Mouse (Mus musculus): ENCODE data around the gene Naip2. TPM values are rescaled to one million over a fixed set of nuclear protein-coding genes. Genes with fewer than 3 reads are reported as not detected.
"Not testable (repeated sequence)": the region's sequence is repeated elsewhere in the genome, so short reads cannot be mapped to it uniquely, and the experiment has no call there.

Gene Naip2
- polyA plus RNA-seq, 1 experiment: 1.5 TPM

DNA sequence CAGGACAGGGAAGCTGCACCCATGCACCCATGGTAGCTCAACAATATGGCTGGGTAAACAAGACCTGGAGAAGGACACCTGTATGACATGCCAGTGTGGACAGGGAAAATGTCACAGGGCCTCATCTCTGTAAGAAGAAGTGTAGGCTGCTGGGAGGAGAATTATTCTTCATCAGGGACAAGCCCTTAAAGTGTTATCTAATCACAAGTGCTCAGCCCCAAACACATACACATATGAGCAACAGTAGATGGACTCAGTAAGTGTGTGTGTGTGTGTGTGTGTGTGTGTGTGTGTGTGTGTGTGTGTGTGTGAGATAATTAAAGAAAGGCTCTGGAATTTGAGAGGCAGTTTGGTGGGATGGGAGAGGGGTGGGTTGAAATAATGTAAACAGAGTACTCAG is 1.1 kb downstream of the Naip2 start:
- no peaks in the 10 kb centered on the region for H3K27me3 ChIP-seq (ENCODE audit: control insufficient read depth, insufficient read depth, low read length)
- no peaks in the 10 kb centered on the region for H3K4me1 ChIP-seq (replicated peaks; ENCODE audit: control insufficient read depth, insufficient read depth, low read length)
- no peak for DNase-seq
- H3K36me3 ChIP-seq (ENCODE audit: control insufficient read depth, insufficient read depth, low read length): no peaks in the 10 kb centered on the region
- TF ChIP-seq POLR2A (IDR thresholded peaks at IDR 0.05; ENCODE audit: control insufficient read depth, extremely low read depth, insufficient read depth, low read length, poor library complexity): no peak
- TF ChIP-seq CTCF (IDR thresholded peaks at IDR 0.05; ENCODE audit: borderline replicate concordance, control insufficient read depth, extremely low read depth, insufficient read depth, low read length, poor library complexity): no peak
- no peak overlapping the region for H3K27ac ChIP-seq (ENCODE audit: control insufficient read depth, insufficient read depth, low read length)
- H3K4me3 ChIP-seq (ENCODE audit: control insufficient read depth, insufficient read depth, low read length): no peak overlapping the region

DNA sequence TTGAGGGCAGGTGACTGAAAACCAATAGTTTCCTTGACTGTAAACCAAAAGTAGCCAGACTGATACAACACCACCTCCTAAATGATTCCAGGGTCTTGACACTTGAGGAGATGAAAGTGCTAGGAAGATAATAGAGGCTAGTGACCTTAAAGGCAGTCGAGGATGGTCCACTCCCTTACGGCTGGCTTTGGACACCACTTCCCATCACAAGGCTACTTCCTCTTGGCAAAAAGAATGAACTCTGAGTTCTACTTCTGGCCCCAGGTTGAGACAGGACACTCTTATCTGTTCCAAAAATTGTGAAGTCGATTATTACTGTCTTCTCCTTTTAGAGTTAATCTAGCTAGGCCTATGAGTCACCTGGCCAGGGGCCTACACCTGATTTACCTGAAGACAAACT is 6.5 kb downstream of the Naip2 start:
- no peak for DNase-seq
- WGBS: 84% methylated on average over 3 of the region's 3 CpGs
- no peaks in the 10 kb centered on the region for H3K36me3 ChIP-seq (ENCODE audit: control insufficient read depth, insufficient read depth, low read length)
- TF ChIP-seq POLR2A (IDR thresholded peaks at IDR 0.05; ENCODE audit: control insufficient read depth, extremely low read depth, insufficient read depth, low read length, poor library complexity): no peak
- no peak for TF ChIP-seq CTCF (IDR thresholded peaks at IDR 0.05; ENCODE audit: borderline replicate concordance, control insufficient read depth, extremely low read depth, insufficient read depth, low read length, poor library complexity)
- H3K27ac ChIP-seq (ENCODE audit: control insufficient read depth, insufficient read depth, low read length): no peak overlapping the region
- no peaks in the 10 kb centered on the region for H3K4me1 ChIP-seq (replicated peaks; ENCODE audit: control insufficient read depth, insufficient read depth, low read length)
- H3K27me3 ChIP-seq (ENCODE audit: control insufficient read depth, insufficient read depth, low read length): no peaks in the 10 kb centered on the region
- no peak overlapping the region for H3K4me3 ChIP-seq (ENCODE audit: control insufficient read depth, insufficient read depth, low read length)

DNA sequence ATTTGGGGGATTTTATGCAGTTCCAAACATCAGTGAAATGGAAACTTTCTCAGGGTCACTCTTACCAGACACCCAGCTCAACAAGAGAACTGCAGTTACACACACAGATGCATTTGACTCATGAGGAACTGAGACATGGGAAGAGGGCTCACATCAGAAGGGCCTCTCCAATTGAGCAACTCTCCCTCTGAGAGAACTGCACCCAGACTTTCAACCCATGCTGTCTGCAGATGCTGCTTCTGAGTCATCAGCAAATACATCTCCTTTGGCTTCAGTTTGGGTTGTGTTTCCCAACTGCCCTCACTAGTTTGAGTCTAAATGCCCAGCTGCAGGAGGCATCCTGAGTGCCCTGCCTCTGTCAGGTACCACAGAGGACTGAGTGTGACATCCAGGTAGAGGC is 18.8 kb downstream of the Naip2 start:
- not testable (repeated sequence) for H3K36me3 ChIP-seq (ENCODE audit: control insufficient read depth, insufficient read depth, low read length); H3K4me1 ChIP-seq (replicated peaks; ENCODE audit: control insufficient read depth, insufficient read depth, low read length); H3K27ac ChIP-seq (ENCODE audit: control insufficient read depth, insufficient read depth, low read length); H3K27me3 ChIP-seq (ENCODE audit: control insufficient read depth, insufficient read depth, low read length); DNase-seq; H3K4me3 ChIP-seq (ENCODE audit: control insufficient read depth, insufficient read depth, low read length)

DNA sequence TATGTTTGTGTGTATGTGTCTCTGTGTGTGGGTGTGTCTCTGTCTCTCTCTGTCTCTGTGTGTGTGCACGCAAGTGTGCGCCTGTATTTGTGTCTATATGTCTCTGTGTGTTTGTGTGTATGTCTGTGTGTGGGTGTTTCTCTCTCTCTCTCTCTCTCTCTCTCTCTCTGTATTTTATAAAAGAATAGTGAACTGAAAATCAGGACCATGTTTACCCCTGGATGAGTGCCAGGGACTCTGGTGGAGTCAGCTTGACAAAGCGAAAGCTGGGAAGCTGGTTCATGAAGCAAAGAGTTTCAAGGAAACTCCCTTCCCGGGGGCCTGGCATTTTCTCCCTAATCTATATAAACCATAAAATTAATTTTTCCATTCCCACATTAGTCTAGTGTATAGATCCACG is 27.5 kb downstream of the Naip2 start:
- not testable (repeated sequence) for H3K4me3 ChIP-seq (ENCODE audit: control insufficient read depth, insufficient read depth, low read length); H3K27me3 ChIP-seq (ENCODE audit: control insufficient read depth, insufficient read depth, low read length); H3K27ac ChIP-seq (ENCODE audit: control insufficient read depth, insufficient read depth, low read length); H3K4me1 ChIP-seq (replicated peaks; ENCODE audit: control insufficient read depth, insufficient read depth, low read length); H3K36me3 ChIP-seq (ENCODE audit: control insufficient read depth, insufficient read depth, low read length); DNase-seq
- 99% methylated on average over 4 of the region's 5 CpGs for WGBS

DNA sequence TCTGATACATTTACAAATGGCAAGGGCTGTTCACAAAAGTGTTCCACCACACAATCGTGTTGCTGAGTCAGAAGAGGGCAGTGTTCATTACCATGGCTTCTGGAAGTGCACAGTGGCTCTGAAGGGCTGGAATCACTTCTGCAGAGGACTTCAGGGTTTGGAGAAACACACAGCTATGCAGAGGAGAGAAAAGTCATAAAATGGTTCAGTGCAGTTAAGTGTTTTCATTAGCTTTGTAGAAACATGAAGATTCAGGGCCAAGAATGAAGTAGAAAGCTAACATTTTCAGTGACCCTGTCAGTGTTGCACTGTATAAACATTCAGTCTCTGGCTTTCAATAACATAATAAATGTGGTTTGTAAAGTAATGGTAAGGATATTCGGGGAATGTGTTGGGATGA is 35.5 kb downstream of the Naip2 start:
- not testable (repeated sequence) for H3K4me1 ChIP-seq (replicated peaks; ENCODE audit: control insufficient read depth, insufficient read depth, low read length); H3K27me3 ChIP-seq (ENCODE audit: control insufficient read depth, insufficient read depth, low read length); H3K36me3 ChIP-seq (ENCODE audit: control insufficient read depth, insufficient read depth, low read length); H3K4me3 ChIP-seq (ENCODE audit: control insufficient read depth, insufficient read depth, low read length); DNase-seq; H3K27ac ChIP-seq (ENCODE audit: control insufficient read depth, insufficient read depth, low read length)
- 81% methylated on average over 2 of the region's 2 CpGs for WGBS

DNA sequence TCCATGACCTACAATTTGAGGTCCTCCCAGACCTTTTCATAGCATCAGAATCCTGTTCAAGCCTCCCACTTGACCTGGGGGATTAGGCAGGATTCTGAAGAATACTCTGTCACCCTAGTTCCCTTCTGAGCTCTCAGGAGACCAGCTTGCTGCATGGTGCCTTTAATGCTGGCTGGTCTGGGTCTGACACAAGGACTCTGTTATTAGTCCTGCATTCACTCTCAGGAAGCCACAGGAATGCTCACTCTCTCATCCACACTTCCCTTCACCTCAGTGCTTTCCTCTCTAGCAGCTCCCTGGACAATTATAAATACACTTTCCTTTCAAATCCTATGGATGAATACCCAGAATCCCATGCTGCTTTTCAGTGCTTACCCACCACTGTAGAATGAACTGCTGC is 39.4 kb downstream of the Naip2 start:
- H3K4me3 ChIP-seq (ENCODE audit: control insufficient read depth, insufficient read depth, low read length); H3K4me1 ChIP-seq (replicated peaks; ENCODE audit: control insufficient read depth, insufficient read depth, low read length); H3K27me3 ChIP-seq (ENCODE audit: control insufficient read depth, insufficient read depth, low read length); DNase-seq; H3K27ac ChIP-seq (ENCODE audit: control insufficient read depth, insufficient read depth, low read length); H3K36me3 ChIP-seq (ENCODE audit: control insufficient read depth, insufficient read depth, low read length): not testable (repeated sequence)

DNA sequence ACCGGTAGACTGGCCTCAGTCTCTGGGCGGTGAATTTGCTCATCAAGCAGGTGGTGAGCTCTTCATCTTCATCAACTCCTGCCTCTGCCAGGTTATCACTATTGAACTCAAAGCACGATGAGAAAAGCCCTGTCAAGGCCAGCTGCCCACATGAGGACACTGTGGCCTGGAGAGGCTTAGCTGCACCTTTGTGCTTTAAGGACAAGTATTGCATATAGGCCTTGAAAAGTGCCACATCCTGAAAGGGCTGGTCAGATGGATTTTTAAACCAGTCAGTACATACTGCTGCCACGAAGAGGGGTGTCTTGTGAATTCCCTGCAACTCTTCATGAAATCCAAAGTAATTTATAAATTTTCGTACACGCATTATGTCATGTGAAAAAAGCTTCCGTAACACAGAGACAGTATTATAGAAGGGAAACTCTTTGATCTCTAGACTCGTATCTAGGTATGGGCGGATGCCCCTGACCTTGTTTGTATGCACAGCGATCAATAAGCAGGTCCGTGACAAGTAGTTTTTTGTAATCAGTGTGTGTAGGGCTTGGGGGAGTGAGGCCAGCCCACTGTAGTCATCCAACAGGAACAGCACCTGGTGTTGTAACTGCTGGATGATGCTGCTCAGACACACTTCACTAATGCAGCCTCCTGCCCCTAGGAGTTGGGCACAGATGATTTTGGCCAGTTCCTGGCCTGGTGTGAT is 40.6 kb downstream of the Naip2 start:
- not testable (repeated sequence) for H3K4me1 ChIP-seq (replicated peaks; ENCODE audit: control insufficient read depth, insufficient read depth, low read length); H3K36me3 ChIP-seq (ENCODE audit: control insufficient read depth, insufficient read depth, low read length); H3K27me3 ChIP-seq (ENCODE audit: control insufficient read depth, insufficient read depth, low read length); H3K27ac ChIP-seq (ENCODE audit: control insufficient read depth, insufficient read depth, low read length); H3K4me3 ChIP-seq (ENCODE audit: control insufficient read depth, insufficient read depth, low read length); DNase-seq
- 92% methylated on average over 11 of the region's 11 CpGs for WGBS

DNA sequence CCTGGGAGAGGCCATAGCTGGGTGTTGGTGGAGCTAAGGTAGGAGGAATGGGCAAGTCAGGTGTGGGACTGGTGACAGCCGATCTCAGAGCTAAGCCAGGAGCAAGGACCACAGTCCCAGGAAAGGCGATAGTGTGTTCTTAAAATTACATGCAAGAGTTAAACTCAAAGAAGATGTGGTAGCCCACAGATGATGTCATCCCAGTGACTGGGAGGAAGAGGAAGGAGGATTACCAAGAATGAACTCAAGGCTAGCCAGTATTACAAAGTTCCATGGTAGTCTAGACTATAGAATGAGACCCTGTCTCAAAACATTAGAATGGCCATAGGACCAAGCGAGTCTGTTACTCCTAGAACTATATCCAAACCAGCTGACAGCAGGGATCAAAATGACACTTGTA is 45.3 kb downstream of the Naip2 start:
- TF ChIP-seq POLR2A (IDR thresholded peaks at IDR 0.05; ENCODE audit: control insufficient read depth, extremely low read depth, insufficient read depth, low read length, poor library complexity) (no peak), CTCF (IDR thresholded peaks at IDR 0.05; ENCODE audit: borderline replicate concordance, control insufficient read depth, extremely low read depth, insufficient read depth, low read length, poor library complexity) (no peak)
- WGBS: 92% methylated on average over 3 of the region's 3 CpGs
- Histone ChIP-seq H3K27me3 (ENCODE audit: control insufficient read depth, insufficient read depth, low read length) (no peaks in the 10 kb centered on the region), H3K4me3 (ENCODE audit: control insufficient read depth, insufficient read depth, low read length) (no peak overlapping the region), H3K4me1 (replicated peaks; ENCODE audit: control insufficient read depth, insufficient read depth, low read length) (no peaks in the 10 kb centered on the region), H3K27ac (ENCODE audit: control insufficient read depth, insufficient read depth, low read length) (no peak overlapping the region), H3K36me3 (ENCODE audit: control insufficient read depth, insufficient read depth, low read length) (no peaks in the 10 kb centered on the region)
- no peak for DNase-seq

All from thymus, adult 2 months (tissue).